Mouse (Mus musculus): ENCODE measurements around the gene Mcrip2.

- TF ChIP-seq POLR2A (IDR thresholded peaks at IDR 0.05; ENCODE audit: control insufficient read depth, low read depth, low read length) (no peak), CTCF (IDR thresholded peaks at IDR 0.05; ENCODE audit: control insufficient read depth, insufficient read depth, insufficient replicate concordance, low read depth, low read length) (no peak)
Measured at GRCm38 (mm10) chr17:25837533-25837932, 31.0 kb downstream of the Mcrip2 start.
